Comparison of ENCODE assay signal across 30 mouse cellular contexts in the genomic region with DNA sequence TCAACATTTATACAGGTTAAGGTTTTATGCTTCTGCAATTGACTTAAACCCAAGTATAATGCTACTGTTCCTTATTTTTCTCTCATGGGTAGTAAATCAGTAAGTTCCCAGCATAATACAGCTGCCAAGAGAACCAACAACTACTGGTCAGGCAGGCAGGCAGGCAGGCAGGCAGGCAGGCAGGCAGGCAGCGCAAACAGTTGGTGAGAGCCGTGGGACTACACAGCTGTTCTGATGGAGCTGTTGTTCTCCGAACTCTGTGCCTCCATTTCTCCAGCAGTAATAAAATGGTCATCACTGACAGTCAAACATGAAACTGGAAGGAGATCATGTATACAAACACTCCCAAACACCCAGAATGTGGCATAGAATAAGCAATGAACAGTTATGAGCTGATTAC.
"Had no signal": no experiment of that assay in that cellular context is flagged by ENCODE, and none has a peak within 500 bp of the region (broad histone marks: within the 10 kb centered on the region; RNA-seq: fewer than 3 reads in every experiment).

No protein-coding gene starts in this region.

- H3K4me3 ChIP-seq: heart, embryonic 10.5 days; heart, embryonic 12.5 days; heart, embryonic 13.5 days; heart, embryonic 15.5 days; hindbrain, embryonic 10.5 days; hindbrain, embryonic 12.5 days; hindbrain, embryonic 13.5 days; hindbrain, embryonic 15.5 days; intestine, embryonic 15.5 days; kidney, embryonic 15.5 days; layer of hippocampus, adult 2 months had no signal

- H3K27me3 ChIP-seq: heart, embryonic 12.5 days; heart, embryonic 13.5 days; heart, embryonic 15.5 days; hindbrain, embryonic 12.5 days; hindbrain, embryonic 13.5 days; hindbrain, embryonic 15.5 days; intestine, embryonic 15.5 days; kidney, embryonic 15.5 days had no signal

- H3K9me3 ChIP-seq: heart, embryonic 10.5 days; heart, embryonic 12.5 days; heart, embryonic 13.5 days; heart, embryonic 15.5 days; hindbrain, embryonic 10.5 days; hindbrain, embryonic 12.5 days; hindbrain, embryonic 13.5 days; hindbrain, embryonic 15.5 days; intestine, embryonic 15.5 days; kidney, embryonic 15.5 days had no signal

- DNase-seq: heart, postnatal 10 days; heart, postnatal 14 days; heart, postnatal 36 days; kidney, adult 11 months; kidney, adult 18-20 months; kidney, adult 2 months; kidney, adult 8-10 months; kidney, adult 9 months; kidney, postnatal 10 days; kidney, postnatal 14 days; kidney, postnatal 25 days; kidney, postnatal 36 days; kidney, postnatal 4 days; layer of hippocampus, adult 9-11 months; layer of hippocampus, postnatal 36 days had no signal

- H3K4me1 ChIP-seq: hindbrain, embryonic 10.5 days; hindbrain, embryonic 12.5 days; hindbrain, embryonic 15.5 days; intestine, embryonic 15.5 days; kidney, embryonic 15.5 days had no signal

- H3K4me2 ChIP-seq: heart, embryonic 11.5 days; heart, embryonic 12.5 days; heart, embryonic 13.5 days; heart, embryonic 15.5 days; hindbrain, embryonic 12.5 days; hindbrain, embryonic 13.5 days; hindbrain, embryonic 14.5 days; hindbrain, embryonic 15.5 days; intestine, embryonic 15.5 days; kidney, embryonic 15.5 days had no signal

- H3K27ac ChIP-seq: heart, embryonic 10.5 days; heart, embryonic 13.5 days; heart, embryonic 15.5 days; hindbrain, embryonic 10.5 days; hindbrain, embryonic 12.5 days; hindbrain, embryonic 13.5 days; hindbrain, embryonic 14.5 days; hindbrain, embryonic 15.5 days; hindbrain, postnatal 0 days; intestine, embryonic 15.5 days; kidney, embryonic 15.5 days; kidney, postnatal 0 days; layer of hippocampus, adult 2 months had no signal
